Mouse (Mus musculus): ENCODE data around the gene Qtrt1.

Gene Qtrt1

GRCm38 (mm10) chr9:21411669-21412550 is at the start of gene Qtrt1:
Qtrt1 (plus strand) TSS chr9:21411837.
- DNase-seq (ENCODE audit: low read depth, low spot score), result peak; percentile 89

- DNase-seq (ENCODE audit: low read depth, low spot score), result peak; percentile 34
Observed at GRCm38 (mm10) chr9:21366541-21367220, 45.0 kb upstream of the Qtrt1 start.

DNA sequence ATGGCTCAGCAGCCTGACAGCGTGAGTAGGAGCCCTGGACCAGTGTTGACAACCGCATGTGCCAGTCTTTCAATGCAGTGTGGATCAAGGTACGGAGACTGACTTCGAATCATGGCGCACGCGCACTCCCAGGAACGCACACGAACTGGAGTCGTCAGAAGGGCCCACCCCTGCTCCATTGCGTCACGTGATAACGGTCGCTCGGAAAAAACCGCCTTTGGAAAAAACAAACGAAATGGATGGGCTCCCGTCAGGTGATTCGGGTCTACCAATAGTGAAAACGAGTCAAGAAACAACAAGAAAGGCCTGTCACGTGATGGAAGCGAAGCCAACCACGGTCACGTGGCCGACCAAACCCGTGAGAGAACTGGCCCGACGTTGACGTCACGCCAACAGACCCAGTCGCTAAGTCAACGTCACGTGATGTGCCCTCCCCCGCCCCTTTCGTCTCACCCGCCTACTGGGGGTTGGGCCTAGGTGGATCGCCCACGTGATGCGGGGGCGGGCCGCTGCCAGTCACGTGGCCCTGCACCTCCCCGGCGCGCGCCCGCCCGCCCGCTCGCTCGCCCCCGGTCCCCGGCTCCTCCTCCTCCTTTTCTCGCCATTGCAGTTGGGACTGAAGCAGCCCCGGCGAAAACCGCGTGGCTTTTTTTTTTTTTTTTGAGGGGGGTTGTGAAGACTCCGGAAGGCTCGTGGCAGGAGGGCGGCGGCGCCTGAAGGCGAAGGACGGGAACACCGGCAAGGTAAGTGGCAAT is 44.1 kb upstream of the Qtrt1 start, which contains the start of gene Ilf3:
Gene Ilf3, plus strand, starts transcription at position 515 of the 755 bp plus-strand sequence.
- DNase-seq (ENCODE audit: low read depth, low spot score), result peak; percentile 100

DNA sequence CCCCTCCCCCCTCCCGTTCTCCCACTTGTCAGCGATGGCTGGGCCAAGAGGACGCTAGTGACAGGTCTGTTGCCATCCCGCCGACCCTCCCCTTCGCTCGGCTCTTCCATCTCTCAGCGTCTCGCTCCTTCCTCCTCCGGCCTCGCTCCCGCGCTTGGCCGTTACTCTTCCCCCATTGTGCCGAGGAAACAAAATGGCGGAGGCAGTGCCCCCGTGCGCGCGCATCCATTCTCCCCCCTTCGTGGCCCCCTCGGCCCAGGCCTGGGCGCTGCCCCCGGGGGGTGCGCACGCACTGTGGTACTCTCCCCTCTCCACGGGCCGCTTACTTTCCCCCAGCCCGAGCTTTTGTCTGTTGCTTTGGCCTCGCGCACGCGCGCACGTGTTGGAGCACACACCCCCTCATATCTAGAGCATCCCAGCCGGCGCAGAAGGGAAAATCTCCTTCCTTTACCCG is 43.5 kb upstream of the Qtrt1 start:
- DNase-seq (ENCODE audit: low read depth, low spot score), result peak; percentile 16

DNA sequence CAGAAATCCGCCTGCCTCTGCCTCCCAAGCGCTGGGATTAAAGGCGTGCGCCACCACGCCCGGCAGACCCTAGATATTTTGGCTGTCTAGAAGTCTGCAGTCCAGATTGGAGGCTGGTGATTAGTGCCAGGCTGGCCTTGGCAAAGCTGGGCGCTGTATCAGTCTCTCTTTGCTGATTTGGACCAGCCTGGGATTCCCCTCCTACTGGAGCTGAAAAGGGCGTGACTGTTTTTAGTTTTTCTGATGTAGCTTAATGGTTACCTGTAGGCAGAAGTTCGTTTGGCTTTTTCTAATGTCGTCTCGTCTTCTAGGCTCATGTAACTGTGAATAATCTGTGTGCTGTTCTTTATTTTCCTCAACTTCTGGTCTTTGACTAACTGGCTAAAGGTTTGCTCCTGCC is 42.6 kb upstream of the Qtrt1 start:
- DNase-seq (ENCODE audit: low read depth, low spot score), result no peak

DNA sequence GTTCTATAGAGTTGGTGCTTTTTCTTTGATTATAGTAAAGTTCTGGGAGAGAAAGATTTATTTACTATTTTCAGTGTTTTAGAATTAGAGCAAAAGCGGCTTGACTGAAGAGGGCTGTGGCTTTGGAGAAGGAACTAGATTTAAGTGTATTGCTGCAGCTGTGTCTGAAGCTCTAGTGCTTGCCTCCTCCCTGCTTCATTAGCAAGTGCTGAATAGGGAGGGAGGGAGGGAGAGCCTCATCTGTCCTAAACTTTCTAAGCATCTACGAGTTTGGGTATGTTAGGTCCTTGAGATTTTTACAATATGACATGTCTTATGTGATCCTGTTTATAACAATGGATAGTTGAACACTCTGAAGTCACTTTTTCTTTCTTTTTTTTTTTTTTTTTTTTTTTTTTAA is 40.8 kb upstream of the Qtrt1 start:
- no peak for DNase-seq (ENCODE audit: low read depth, low spot score)

DNA sequence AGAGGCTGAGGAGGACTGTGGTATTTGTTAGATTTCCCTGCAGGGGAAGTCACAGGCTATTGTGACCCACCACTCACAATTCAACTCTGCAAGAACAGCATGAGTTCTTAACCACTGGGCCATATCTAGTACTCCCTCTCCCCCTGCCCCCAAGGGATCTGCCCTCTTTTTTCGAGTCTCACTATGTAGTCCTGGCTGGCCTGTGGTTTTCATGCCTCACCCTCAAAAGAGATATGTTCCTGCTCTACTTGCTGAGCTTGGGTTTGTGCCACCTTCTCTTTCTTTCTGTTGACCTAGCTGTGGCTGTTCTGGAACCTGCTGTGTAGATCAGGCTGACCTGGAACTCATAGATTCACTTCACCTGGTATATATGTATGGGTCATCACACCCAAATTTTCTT is 39.1 kb upstream of the Qtrt1 start:
- no peak for DNase-seq (ENCODE audit: low read depth, low spot score)

DNA sequence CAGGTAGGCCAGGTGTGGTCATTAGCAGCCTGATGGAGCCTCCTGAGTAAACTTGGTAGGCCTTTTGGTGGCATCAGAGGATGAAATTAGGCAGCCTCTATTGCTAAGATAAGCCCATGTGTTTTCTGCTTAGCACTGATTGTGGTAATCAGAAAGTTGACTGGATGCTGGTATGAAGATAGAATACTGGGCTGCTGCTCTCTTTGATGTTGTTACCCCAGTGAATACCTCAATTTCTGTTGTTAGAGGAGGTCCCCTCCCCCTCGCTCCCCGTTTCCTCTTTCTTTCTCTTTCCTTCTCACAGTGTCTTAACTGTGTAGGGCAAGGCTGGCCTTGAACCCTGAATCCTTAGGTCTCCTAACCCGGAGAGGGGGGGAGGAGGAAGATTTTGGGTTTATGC is 32.4 kb upstream of the Qtrt1 start:
- DNase-seq (ENCODE audit: low read depth, low spot score), result no peak

DNA sequence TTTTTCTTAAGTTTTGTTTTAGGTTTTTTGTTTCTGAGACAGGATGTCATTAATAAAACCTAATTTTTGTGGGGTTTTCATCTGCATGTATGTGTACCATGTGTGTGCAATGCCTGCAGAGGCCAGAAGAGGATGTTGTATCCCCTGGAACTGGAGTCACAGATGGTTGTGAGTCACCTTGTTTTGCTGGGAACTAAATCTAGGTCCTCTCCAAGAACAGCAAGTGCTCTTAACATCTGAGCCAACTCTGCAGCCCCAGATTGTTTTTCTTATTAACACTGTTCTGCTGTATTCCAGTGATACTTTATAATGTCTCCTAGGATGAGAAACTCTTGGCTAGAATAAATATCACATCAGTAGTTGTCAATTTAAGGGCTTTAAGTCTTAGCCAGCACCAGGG is 30.8 kb upstream of the Qtrt1 start:
- DNase-seq (ENCODE audit: low read depth, low spot score), result no peak

DNA sequence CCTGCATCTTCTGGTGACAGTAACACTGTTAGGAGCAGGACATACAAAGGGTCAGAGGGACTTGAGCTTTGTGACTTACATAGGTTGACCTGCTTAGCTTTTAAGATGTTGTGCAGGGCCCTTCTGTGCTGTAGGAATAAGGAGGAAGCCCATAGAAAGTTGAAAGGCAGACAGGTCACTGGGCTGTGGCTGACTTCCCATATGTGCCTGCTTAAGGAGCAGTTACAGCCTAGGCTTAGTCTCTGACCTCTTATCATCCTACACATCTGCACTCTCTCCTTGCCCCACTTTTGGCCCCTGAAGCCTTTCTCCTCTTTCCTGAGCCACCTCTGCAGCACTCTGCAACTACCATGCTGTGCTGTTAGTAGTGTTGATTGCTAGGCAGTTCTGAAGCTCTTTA is 27.7 kb upstream of the Qtrt1 start:
- no peak for DNase-seq (ENCODE audit: low read depth, low spot score)

GRCm38 (mm10) chr9:21392646-21393175 is 18.9 kb upstream of the Qtrt1 start:
- DNase-seq (ENCODE audit: low read depth, low spot score), result no peak

DNA sequence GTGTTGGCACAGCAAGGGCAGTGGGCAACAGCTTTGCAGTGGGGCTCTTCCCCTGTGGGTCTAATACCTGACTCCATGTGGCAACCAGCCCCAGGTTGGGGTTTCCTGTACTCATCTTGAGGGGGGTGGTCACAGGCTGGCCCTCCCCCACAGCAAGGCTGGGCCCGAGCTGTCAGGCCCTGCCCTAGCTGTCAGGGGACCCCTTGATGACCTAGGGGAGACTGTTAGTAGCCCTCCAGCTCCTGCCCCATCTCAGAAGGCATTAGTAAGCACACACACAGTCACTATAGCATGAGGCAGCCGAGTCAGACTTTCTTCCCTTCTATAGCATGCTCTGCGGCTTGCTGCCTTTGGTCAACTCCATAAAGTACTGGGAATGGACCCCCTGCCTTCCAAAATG is 15.9 kb upstream of the Qtrt1 start:
- no peak for DNase-seq (ENCODE audit: low read depth, low spot score)

DNA sequence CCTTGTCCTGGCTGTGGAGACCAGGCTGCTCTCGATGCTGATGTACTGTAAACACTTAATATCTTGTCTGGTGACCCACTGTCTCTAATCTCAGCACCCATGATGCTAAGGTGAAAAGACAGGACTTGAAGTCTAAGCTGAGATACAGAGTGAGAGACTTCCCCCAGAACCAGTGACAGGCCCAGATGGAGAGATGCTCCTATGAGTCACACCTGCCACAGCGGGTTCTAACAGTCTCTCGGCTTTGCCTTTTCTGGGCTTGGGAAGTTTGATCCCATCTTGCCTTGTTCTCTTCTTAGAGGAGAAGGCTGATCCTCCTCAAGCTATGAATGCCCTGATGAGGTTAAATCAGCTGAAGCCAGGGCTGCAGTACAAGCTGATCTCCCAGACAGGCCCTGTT is 14.5 kb upstream of the Qtrt1 start:
- DNase-seq (ENCODE audit: low read depth, low spot score), result no peak

DNA sequence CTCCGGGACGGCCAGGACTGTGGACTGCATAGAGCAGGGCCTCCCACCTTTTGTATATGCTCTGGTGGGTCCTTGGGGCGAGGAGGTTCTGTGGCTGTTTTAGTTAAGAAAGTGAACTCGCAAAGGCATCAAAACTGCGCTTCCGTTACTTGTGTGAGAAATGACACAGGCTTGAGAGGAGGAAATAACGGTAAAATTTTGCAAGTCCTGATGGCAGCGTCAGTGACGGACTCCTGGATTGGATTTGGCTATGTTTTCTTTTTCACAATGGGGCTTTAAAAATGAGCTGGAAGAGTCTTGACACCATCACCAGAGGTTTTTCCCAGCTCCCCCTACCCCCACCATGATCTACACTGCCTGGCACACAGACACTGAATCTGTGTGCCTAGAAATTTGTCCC is 10.6 kb upstream of the Qtrt1 start:
- DNase-seq (ENCODE audit: low read depth, low spot score), result no peak

- no peak for DNase-seq (ENCODE audit: low read depth, low spot score)
Observed at GRCm38 (mm10) chr9:21402764-21403253, 8.8 kb upstream of the Qtrt1 start.

DNA sequence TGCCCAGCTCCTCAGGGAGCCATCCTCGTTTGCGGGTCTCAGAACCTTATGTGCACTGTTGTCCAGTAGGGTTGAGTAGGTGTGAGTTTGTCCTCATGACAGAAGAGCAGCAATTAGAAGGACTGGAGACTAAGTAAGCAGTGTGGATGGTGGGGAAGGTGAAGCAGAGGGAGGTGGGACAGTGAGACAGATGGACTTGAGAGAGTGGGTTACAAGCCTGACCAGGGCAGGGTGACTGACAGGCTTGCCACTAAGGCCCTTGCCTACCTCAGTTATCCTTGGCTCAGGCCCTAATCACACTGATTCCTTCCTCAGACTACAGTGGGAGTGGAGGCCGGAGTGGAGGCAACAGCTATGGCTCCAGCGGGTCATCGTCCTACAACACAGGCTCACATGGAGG is 7.9 kb upstream of the Qtrt1 start:
- DNase-seq (ENCODE audit: low read depth, low spot score), result no peak

- DNase-seq (ENCODE audit: low read depth, low spot score), result no peak
Observed at GRCm38 (mm10) chr9:21405525-21405924, 6.1 kb upstream of the Qtrt1 start.

DNA sequence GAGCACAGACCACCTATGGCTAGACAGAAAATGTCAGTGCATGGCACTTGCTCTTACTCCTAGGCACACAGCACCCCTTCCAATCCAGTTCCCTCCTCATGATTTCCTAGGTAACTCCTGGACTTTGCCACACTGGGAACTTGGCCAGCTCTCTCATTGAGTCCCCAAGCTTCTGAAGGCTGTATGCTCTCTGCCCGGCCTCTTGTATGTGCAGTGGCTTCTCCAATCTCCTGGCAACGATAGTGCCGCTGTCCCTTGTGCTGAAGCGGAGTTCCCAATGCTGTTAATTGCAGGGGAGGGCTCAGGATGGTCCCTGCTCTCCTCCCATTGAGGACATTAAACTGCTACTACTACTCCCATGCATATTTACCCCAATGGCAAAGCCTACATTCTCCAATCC is 3.7 kb upstream of the Qtrt1 start:
- DNase-seq (ENCODE audit: low read depth, low spot score), result no peak

GRCm38 (mm10) chr9:21408624-21409023 is 3.0 kb upstream of the Qtrt1 start:
- DNase-seq (ENCODE audit: low read depth, low spot score), result no peak

DNA sequence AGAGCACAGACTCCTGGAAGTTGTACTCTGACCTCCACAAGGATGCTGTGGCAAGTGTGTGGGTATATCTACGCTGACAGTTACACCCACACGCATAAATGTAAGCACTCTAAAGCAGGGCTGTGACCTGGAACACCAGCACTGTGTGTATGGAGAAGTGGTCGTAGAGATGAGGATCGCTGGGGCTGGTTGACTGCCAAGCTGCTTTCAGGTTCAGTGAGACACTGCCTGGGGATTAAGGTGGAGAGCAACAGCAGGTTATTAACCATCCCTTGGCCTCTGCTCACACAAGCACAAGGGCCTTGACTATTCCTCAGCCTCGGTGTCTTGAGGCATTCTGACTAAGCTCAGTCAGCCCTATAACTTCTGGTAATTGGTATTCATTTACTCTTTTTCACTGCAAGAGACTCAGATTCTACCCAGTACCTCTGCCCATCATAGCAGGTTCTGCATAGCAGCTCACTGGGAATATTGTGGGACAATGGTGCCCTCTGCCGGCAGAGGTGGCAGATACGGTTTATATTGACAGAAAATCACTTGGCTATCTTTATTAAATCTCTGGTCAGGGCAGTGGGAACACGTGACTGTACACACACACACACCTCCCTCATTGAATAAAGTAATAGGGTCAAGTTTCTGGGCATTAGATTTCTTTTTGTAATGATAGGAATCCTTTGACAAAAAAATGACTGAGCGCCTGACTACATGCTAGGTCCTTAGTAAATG is 1.9 kb upstream of the Qtrt1 start:
- peak; percentile 59 for DNase-seq (ENCODE audit: low read depth, low spot score)

DNA sequence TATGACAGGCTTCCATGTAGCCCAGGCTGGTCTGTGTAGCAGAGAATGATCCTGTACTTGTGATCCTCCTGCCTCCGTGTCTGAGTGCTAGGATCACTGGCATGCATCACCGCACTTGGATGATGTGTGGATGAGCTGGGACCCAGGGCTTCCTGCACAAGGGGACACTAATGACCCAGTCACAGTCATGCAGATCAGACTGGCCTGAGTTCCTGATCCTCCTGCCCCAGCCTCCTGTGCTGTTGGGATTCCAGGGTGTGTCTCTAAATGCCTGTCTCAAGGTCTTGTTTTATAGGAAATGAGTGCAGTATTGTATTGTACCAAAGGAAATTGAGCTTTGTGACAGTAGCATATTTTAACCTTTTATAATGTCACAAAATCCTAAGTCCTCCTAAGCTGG is 6.2 kb downstream of the Qtrt1 start:
- DNase-seq (ENCODE audit: low read depth, low spot score), result no peak
